Comparison of ENCODE assay signal across 19 mouse cellular contexts in the genomic region with DNA sequence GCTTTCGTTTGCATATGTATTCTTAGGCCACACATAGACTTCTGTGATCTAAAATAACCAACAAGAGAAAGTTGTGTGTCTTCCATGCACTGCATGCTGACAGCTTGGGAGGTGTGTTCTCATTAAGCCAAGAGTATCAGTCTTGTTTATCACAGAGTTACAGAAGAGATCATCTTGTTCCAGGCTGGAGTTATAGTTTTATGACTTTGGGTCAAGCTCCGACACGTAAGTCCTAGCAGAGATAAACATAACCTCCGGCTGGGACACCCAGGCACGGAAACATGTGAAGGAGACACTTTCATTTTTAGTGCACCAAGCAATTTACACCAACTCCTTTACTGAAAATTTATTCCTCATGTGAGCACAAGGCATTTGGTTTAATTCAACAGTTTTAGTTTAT. TPM values are rescaled to one million over a fixed set of nuclear protein-coding genes. Genes with fewer than 3 reads are reported as not detected.
"Had no signal": no experiment of that assay in that cellular context is flagged by ENCODE, and none has a peak within 500 bp of the region (broad histone marks: within the 10 kb centered on the region; RNA-seq: fewer than 3 reads in every experiment).

No protein-coding gene starts in this region.

- H3K4me1 ChIP-seq: limb, embryonic 15.5 days; liver, embryonic 15.5 days; midbrain, embryonic 10.5 days; neural tube, embryonic 12.5 days had no signal

- H3K9ac ChIP-seq: limb, embryonic 15.5 days; liver, embryonic 15.5 days; lung, embryonic 14.5 days; neural tube, embryonic 12.5 days had no signal

- H3K27ac ChIP-seq: left cerebral cortex, adult 2 months; limb, embryonic 15.5 days; liver, embryonic 15.5 days; midbrain, embryonic 10.5 days; neural tube, embryonic 12.5 days had no signal

- H3K27me3 ChIP-seq: limb, embryonic 15.5 days; liver, embryonic 15.5 days; neural tube, embryonic 12.5 days had no signal

- H3K4me3 ChIP-seq: left cerebral cortex, adult 2 months; limb, embryonic 15.5 days; liver, embryonic 15.5 days; midbrain, embryonic 10.5 days; myocyte; neural tube, embryonic 12.5 days had no signal

- H3K9me3 ChIP-seq: limb, embryonic 15.5 days; liver, embryonic 15.5 days; midbrain, embryonic 10.5 days; neural tube, embryonic 12.5 days had no signal

- H3K36me3 ChIP-seq: limb, embryonic 15.5 days; liver, embryonic 15.5 days; midbrain, embryonic 10.5 days; neural tube, embryonic 12.5 days had no signal

- H3K4me2 ChIP-seq: limb, embryonic 15.5 days; liver, embryonic 15.5 days; lung, embryonic 14.5 days; neural tube, embryonic 12.5 days had no signal

- DNase-seq: kidney, adult 9 months; kidney, postnatal 14 days; lung, embryonic 14.5 days; lung, postnatal 10 days; lung, postnatal 4 days; midbrain, embryonic 14.5 days; spleen, adult 18-20 months; thymus, postnatal 4 days had no signal

RNA-seq across cellular contexts. Expression of gene Prkag3, which starts 22.9 kb away (rescaled TPM):
- total RNA-seq: layer of hippocampus, postnatal 25 days; left cerebral cortex, adult 2 months; left cerebral cortex, postnatal 14 days; megakaryocyte, adult 5-6 weeks had no signal
- polyA plus RNA-seq: limb, embryonic 11.5 days; midbrain, embryonic 10.5 days; midbrain, embryonic 14.5 days had no signal

RNA-seq across cellular contexts. Expression of gene Wnt6, which starts 45.6 kb away (rescaled TPM):
- total RNA-seq: neutrophil, adult 5-6 weeks had no signal
